Mouse (Mus musculus): Measurements from ENCODE around the gene Acsl1. TPM values are rescaled to one million over a fixed set of nuclear protein-coding genes. Genes with fewer than 3 reads are reported as not detected.
"Not testable (repeated sequence)": the region's sequence is repeated elsewhere in the genome, so short reads cannot be mapped to it uniquely, and the experiment has no call there.

Acsl1 gene
- polyA plus RNA-seq, 1 experiment, result 23.0 TPM

GRCm38 (mm10) chr8:46573446-46573845 is 102.6 kb downstream of the Acsl1 start:
- TF ChIP-seq POLR2A (IDR thresholded peaks at IDR 0.05; ENCODE audit: low read depth, low read length) (no peak), CTCF (IDR thresholded peaks at IDR 0.05; ENCODE audit: extremely low read depth, insufficient read length, insufficient replicate concordance, low read depth, low read length) (no peak)
- WGBS, result 93% methylated on average over 2 of the region's 2 CpGs
- H3K4me1 ChIP-seq (ENCODE audit: control insufficient read depth, insufficient read depth, insufficient read length, low read length), result peaks cover 2% of the 10 kb centered on the region

GRCm38 (mm10) chr8:46573964-46574363 is 103.1 kb downstream of the Acsl1 start:
- Histone ChIP-seq H3K27ac (ENCODE audit: insufficient read depth, low read depth, low read length) (no peak overlapping the region), H3K27me3 (ENCODE audit: control insufficient read depth, insufficient read depth, low read length) (no peaks in the 10 kb centered on the region), H3K4me3 (ENCODE audit: low read depth, low read length) (no peak overlapping the region), H3K36me3 (ENCODE audit: control insufficient read depth, insufficient read depth, low read length) (peaks cover 29% of the 10 kb centered on the region), H3K4me1 (ENCODE audit: control insufficient read depth, insufficient read depth, insufficient read length, low read length) (peaks cover 2% of the 10 kb centered on the region)
- TF ChIP-seq POLR2A (IDR thresholded peaks at IDR 0.05; ENCODE audit: low read depth, low read length), result no peak
- no peak for TF ChIP-seq CTCF (IDR thresholded peaks at IDR 0.05; ENCODE audit: extremely low read depth, insufficient read length, insufficient replicate concordance, low read depth, low read length)
- 91% methylated on average over 2 of the region's 2 CpGs for WGBS

More at GRCm38 (mm10) chr8:46573446-46573845, 102.6 kb downstream of the Acsl1 start:
- Histone ChIP-seq H3K36me3 (ENCODE audit: control insufficient read depth, insufficient read depth, low read length) (peaks cover 27% of the 10 kb centered on the region), H3K27ac (ENCODE audit: insufficient read depth, low read depth, low read length) (no peak overlapping the region), H3K27me3 (ENCODE audit: control insufficient read depth, insufficient read depth, low read length) (no peaks in the 10 kb centered on the region), H3K4me3 (ENCODE audit: low read depth, low read length) (no peak overlapping the region)

GRCm38 (mm10) chr8:46578794-46579193 is 108.0 kb downstream of the Acsl1 start:
- Histone ChIP-seq H3K4me1 (ENCODE audit: control insufficient read depth, insufficient read depth, insufficient read length, low read length) (no peaks in the 10 kb centered on the region), H3K36me3 (ENCODE audit: control insufficient read depth, insufficient read depth, low read length) (peaks cover 46% of the 10 kb centered on the region), H3K4me3 (ENCODE audit: low read depth, low read length) (no peak overlapping the region), H3K27me3 (ENCODE audit: control insufficient read depth, insufficient read depth, low read length) (no peaks in the 10 kb centered on the region), H3K27ac (ENCODE audit: insufficient read depth, low read depth, low read length) (no peak overlapping the region)
- TF ChIP-seq POLR2A (IDR thresholded peaks at IDR 0.05; ENCODE audit: low read depth, low read length) (no peak), CTCF (IDR thresholded peaks at IDR 0.05; ENCODE audit: extremely low read depth, insufficient read length, insufficient replicate concordance, low read depth, low read length) (no peak)
- WGBS, result 96% methylated on average over 9 of the region's 9 CpGs

DNA sequence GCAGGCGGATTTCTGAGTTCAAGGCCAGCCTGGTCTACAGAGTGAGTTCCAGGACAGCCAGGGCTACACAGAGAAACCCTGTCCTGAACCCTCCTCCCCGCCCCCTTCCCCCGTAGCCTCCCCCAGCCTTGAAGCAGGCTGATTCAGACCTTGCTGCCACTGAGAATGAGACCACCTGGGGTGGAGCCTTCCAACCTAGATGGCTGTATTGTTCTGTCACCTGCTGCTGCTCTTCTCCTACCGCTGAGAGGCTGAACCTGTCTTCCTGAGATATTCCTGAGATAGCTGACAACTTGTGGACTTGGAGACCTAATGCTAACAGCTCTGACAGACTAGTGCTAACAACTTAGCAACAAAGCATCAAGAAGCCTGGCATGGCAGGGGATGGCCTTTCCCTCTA is 113.5 kb downstream of the Acsl1 start:
- H3K4me1 ChIP-seq (ENCODE audit: control insufficient read depth, insufficient read depth, insufficient read length, low read length); H3K27me3 ChIP-seq (ENCODE audit: control insufficient read depth, insufficient read depth, low read length); H3K27ac ChIP-seq (ENCODE audit: insufficient read depth, low read depth, low read length); H3K4me3 ChIP-seq (ENCODE audit: low read depth, low read length): not testable (repeated sequence)
- 86% methylated on average over 4 of the region's 4 CpGs for WGBS
- H3K36me3 ChIP-seq (ENCODE audit: control insufficient read depth, insufficient read depth, low read length), result peaks cover 25% of the 10 kb centered on the region

DNA sequence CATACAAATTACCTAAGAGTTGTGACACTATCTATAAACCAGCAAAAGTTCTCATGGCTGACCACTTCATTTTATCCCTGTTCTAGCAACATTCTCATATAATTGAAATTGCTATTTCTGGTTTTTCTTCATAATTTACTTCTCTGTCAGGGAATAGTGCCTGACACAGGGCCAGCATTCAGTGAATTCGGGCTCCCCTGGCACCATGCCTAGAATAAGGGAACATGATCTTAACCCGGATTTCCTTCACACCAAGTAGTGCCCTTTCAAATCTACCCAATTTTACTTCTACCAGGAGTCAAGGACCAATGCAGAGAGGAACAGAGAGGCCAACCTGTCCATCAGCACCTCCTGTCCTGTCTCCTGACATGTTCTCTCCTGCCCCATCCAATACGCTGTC is 114.7 kb downstream of the Acsl1 start:
- H3K4me1 ChIP-seq (ENCODE audit: control insufficient read depth, insufficient read depth, insufficient read length, low read length), result no peaks in the 10 kb centered on the region
- no peaks in the 10 kb centered on the region for H3K27me3 ChIP-seq (ENCODE audit: control insufficient read depth, insufficient read depth, low read length)
- peaks cover 24% of the 10 kb centered on the region for H3K36me3 ChIP-seq (ENCODE audit: control insufficient read depth, insufficient read depth, low read length)
- 75% methylated on average over 3 of the region's 3 CpGs for WGBS
- H3K27ac ChIP-seq (ENCODE audit: insufficient read depth, low read depth, low read length), result no peak overlapping the region
- no peak overlapping the region for H3K4me3 ChIP-seq (ENCODE audit: low read depth, low read length)
- TF ChIP-seq POLR2A (IDR thresholded peaks at IDR 0.05; ENCODE audit: low read depth, low read length) (no peak), CTCF (IDR thresholded peaks at IDR 0.05; ENCODE audit: extremely low read depth, insufficient read length, insufficient replicate concordance, low read depth, low read length) (no peak)

Other genes with a start within 250 kb of the Acsl1 start
- gene Helt, start 176.4 kb upstream of the Acsl1 start, polyA plus RNA-seq (2012; rRNA removed), result not detected in 2 replicates
- 1.4 and 1.5 TPM in 2 replicates for gene Cenpu, start 81.0 kb downstream of the Acsl1 start, polyA plus RNA-seq (2012; rRNA removed)
- 0.42 and 0.79 TPM in 2 replicates for gene Primpol, start 146.2 kb downstream of the Acsl1 start, polyA plus RNA-seq (2012; rRNA removed)
- 5.3 and 6.7 TPM in 2 replicates for gene Casp3, start 146.3 kb downstream of the Acsl1 start, polyA plus RNA-seq (2012; rRNA removed)